Mouse (Mus musculus): ENCODE data around the gene Wdfy3. TPM values are rescaled to one million over a fixed set of nuclear protein-coding genes. Genes with fewer than 3 reads are reported as not detected.
A peak's percentile ranks its signal among the peaks of the same experiment; 100 is the strongest.

Gene Wdfy3
- polyA plus RNA-seq, 1 experiment from 2014 or later: 15.1 TPM

GRCm38 (mm10) chr5:102071241-102071640 lies 1.5 kb upstream of the Wdfy3 start:
- H3K36me3 ChIP-seq (ENCODE audit: insufficient read depth, low read length): no peaks in the 10 kb centered on the region
- H3K4me2 ChIP-seq (ENCODE audit: low read length): no peak overlapping the region
- no peak overlapping the region for H3K27ac ChIP-seq
- no peaks in the 10 kb centered on the region for H3K9me3 ChIP-seq (replicated peaks; ENCODE audit: low read length)
- 40% methylated on average over 3 of the region's 3 CpGs for WGBS
- H3K9ac ChIP-seq (ENCODE audit: low read depth, low read length): no peak overlapping the region
- H3K27me3 ChIP-seq (ENCODE audit: insufficient read depth, low read length): no peaks in the 10 kb centered on the region
- no peak for TF ChIP-seq CTCF (IDR thresholded peaks at IDR 0.05; ENCODE audit: low read depth)
- H3K4me1 ChIP-seq (replicated peaks; ENCODE audit: insufficient read depth, low read length): peaks cover 3% of the 10 kb centered on the region; the same call in 1 of the 2 replicates
- no peak overlapping the region for H3K4me3 ChIP-seq (replicated peaks; ENCODE audit: low read depth, low read length)
- no peak for DNase-seq (ENCODE audit: low spot score)
- ATAC-seq (replicated peaks; ENCODE audit: low FRiP score, low read depth): no peak

GRCm38 (mm10) chr5:102070788-102071187 lies 1.1 kb upstream of the Wdfy3 start:
- no peaks in the 10 kb centered on the region for H3K9me3 ChIP-seq (replicated peaks; ENCODE audit: low read length)
- H3K27me3 ChIP-seq (ENCODE audit: insufficient read depth, low read length): no peaks in the 10 kb centered on the region
- no peak for DNase-seq (ENCODE audit: low spot score)
- H3K4me1 ChIP-seq (replicated peaks; ENCODE audit: insufficient read depth, low read length): peaks cover 3% of the 10 kb centered on the region; the same call in 1 of the 2 replicates
- no peaks in the 10 kb centered on the region for H3K36me3 ChIP-seq (ENCODE audit: insufficient read depth, low read length)
- no peak overlapping the region for H3K27ac ChIP-seq
- H3K9ac ChIP-seq (ENCODE audit: low read depth, low read length): no peak overlapping the region
- no peak overlapping the region for H3K4me3 ChIP-seq (replicated peaks; ENCODE audit: low read depth, low read length)
- no peak for ATAC-seq (replicated peaks; ENCODE audit: low FRiP score, low read depth)
- peak overlapping the region; percentile 86 for H3K4me2 ChIP-seq (ENCODE audit: low read length)
- WGBS: 35% methylated on average over 4 of the region's 4 CpGs
- TF ChIP-seq CTCF (IDR thresholded peaks at IDR 0.05; ENCODE audit: low read depth): no peak

- peak; percentile 44 for DNase-seq (ENCODE audit: low spot score)
- H3K4me2 ChIP-seq (ENCODE audit: low read length): peak overlapping the region; percentile 86
- no peak for TF ChIP-seq CTCF (IDR thresholded peaks at IDR 0.05; ENCODE audit: low read depth)
- no peak for ATAC-seq (replicated peaks; ENCODE audit: low FRiP score, low read depth)
- H3K9me3 ChIP-seq (replicated peaks; ENCODE audit: low read length): no peaks in the 10 kb centered on the region
- H3K4me3 ChIP-seq (replicated peaks; ENCODE audit: low read depth, low read length): peak overlapping the region; percentile 99
- H3K27me3 ChIP-seq (ENCODE audit: insufficient read depth, low read length): no peaks in the 10 kb centered on the region
- 15% methylated on average over 6 of the region's 6 CpGs for WGBS
- no peaks in the 10 kb centered on the region for H3K36me3 ChIP-seq (ENCODE audit: insufficient read depth, low read length)
- peak overlapping the region; percentile 97 for H3K27ac ChIP-seq
- peaks cover 3% of the 10 kb centered on the region; the same call in 1 of the 2 replicates for H3K4me1 ChIP-seq (replicated peaks; ENCODE audit: insufficient read depth, low read length)
- peak overlapping the region; percentile 98 for H3K9ac ChIP-seq (ENCODE audit: low read depth, low read length)
These were observed 670 bp upstream of the Wdfy3 start for GRCm38 (mm10) chr5:102070414-102070768.

GRCm38 (mm10) chr5:102069051-102069766 lies 512 bp downstream of the Wdfy3 start:
- Histone ChIP-seq H3K4me3 (replicated peaks; ENCODE audit: low read depth, low read length) (peak overlapping the region; percentile 99), H3K9ac (ENCODE audit: low read depth, low read length) (peak overlapping the region; percentile 98), H3K27me3 (ENCODE audit: insufficient read depth, low read length) (no peaks in the 10 kb centered on the region), H3K4me1 (replicated peaks; ENCODE audit: insufficient read depth, low read length) (peaks cover 3% of the 10 kb centered on the region; the same call in 1 of the 2 replicates), H3K36me3 (ENCODE audit: insufficient read depth, low read length) (no peaks in the 10 kb centered on the region), H3K4me2 (ENCODE audit: low read length) (peak overlapping the region; percentile 86), H3K27ac (peak overlapping the region; percentile 97), H3K9me3 (replicated peaks; ENCODE audit: low read length) (no peaks in the 10 kb centered on the region)
- 1% methylated on average over 64 of the region's 92 CpGs for WGBS
- DNase-seq (ENCODE audit: low spot score) (peak; percentile 71), ATAC-seq (replicated peaks; ENCODE audit: low FRiP score, low read depth) (peak; percentile 85)
- TF ChIP-seq CTCF (IDR thresholded peaks at IDR 0.05; ENCODE audit: low read depth): no peak; the same call in 1 of the 2 replicates

GRCm38 (mm10) chr5:102066458-102066857 lies 3.3 kb downstream of the Wdfy3 start:
- ATAC-seq (replicated peaks; ENCODE audit: low FRiP score, low read depth): no peak
- Histone ChIP-seq H3K9ac (ENCODE audit: low read depth, low read length) (no peak overlapping the region), H3K4me3 (replicated peaks; ENCODE audit: low read depth, low read length) (no peak overlapping the region), H3K4me2 (ENCODE audit: low read length) (no peak overlapping the region), H3K9me3 (replicated peaks; ENCODE audit: low read length) (no peaks in the 10 kb centered on the region), H3K4me1 (replicated peaks; ENCODE audit: insufficient read depth, low read length) (peaks cover 27% of the 10 kb centered on the region; the same call in 1 of the 2 replicates), H3K36me3 (ENCODE audit: insufficient read depth, low read length) (no peaks in the 10 kb centered on the region), H3K27me3 (ENCODE audit: insufficient read depth, low read length) (no peaks in the 10 kb centered on the region), H3K27ac (no peak overlapping the region)
- TF ChIP-seq CTCF (IDR thresholded peaks at IDR 0.05; ENCODE audit: low read depth): no peak
- DNase-seq (ENCODE audit: low spot score): no peak
- WGBS: 88% methylated on average over 6 of the region's 6 CpGs

- no peak for TF ChIP-seq CTCF (IDR thresholded peaks at IDR 0.05; ENCODE audit: low read depth)
- peak overlapping the region; percentile 72 for H3K27ac ChIP-seq
- H3K4me3 ChIP-seq (replicated peaks; ENCODE audit: low read depth, low read length): no peak overlapping the region
- H3K4me2 ChIP-seq (ENCODE audit: low read length): no peak overlapping the region
- H3K4me1 ChIP-seq (replicated peaks; ENCODE audit: insufficient read depth, low read length): peaks cover 27% of the 10 kb centered on the region; the same call in 1 of the 2 replicates
- H3K27me3 ChIP-seq (ENCODE audit: insufficient read depth, low read length): no peaks in the 10 kb centered on the region
- ATAC-seq (replicated peaks; ENCODE audit: low FRiP score, low read depth) (0 out of 2 replicates have a peak, but pooled peaks have one; percentile 52), DNase-seq (ENCODE audit: low spot score) (peak; percentile 33)
- H3K9me3 ChIP-seq (replicated peaks; ENCODE audit: low read length): no peaks in the 10 kb centered on the region
- H3K36me3 ChIP-seq (ENCODE audit: insufficient read depth, low read length): no peaks in the 10 kb centered on the region
- H3K9ac ChIP-seq (ENCODE audit: low read depth, low read length): 0 out of 2 replicates have a peak overlapping the region, but pooled peaks have one; percentile 35
- 33% methylated on average over 18 of the region's 18 CpGs for WGBS
These were observed 6.5 kb downstream of the Wdfy3 start for GRCm38 (mm10) chr5:102063013-102063752.

All from kidney, postnatal 0 days (tissue).